Mouse (Mus musculus) cerebellum, adult 2 months (tissue): ENCODE measurements at regions not wholly inside any gene's neighbourhood (a gene's known extent, or its start where the extent isn't known, plus 50 kb on each side); places are given as distances from the start of the nearest gene placed in this dataset.

Source experiments
- CTCF ChIP-seq: fragments of 200-500 bp; IDR thresholded peaks from 2 replicates; pipeline ENCODE4 v1.5.1; 2011; ENCODE audit warnings: low read depth, mild to moderate bottlenecking, control low read depth, low read length, moderate library complexity, borderline replicate concordance; ENCODE audit not compliant: insufficient read depth
- POLR2A ChIP-seq: fragments of 200-500 bp; IDR thresholded peaks from 2 replicates; pipeline ENCODE4 v1.6.1; 2011; ENCODE audit warnings: low read length, control low read depth, borderline replicate concordance; ENCODE audit not compliant: insufficient read depth

DNA sequence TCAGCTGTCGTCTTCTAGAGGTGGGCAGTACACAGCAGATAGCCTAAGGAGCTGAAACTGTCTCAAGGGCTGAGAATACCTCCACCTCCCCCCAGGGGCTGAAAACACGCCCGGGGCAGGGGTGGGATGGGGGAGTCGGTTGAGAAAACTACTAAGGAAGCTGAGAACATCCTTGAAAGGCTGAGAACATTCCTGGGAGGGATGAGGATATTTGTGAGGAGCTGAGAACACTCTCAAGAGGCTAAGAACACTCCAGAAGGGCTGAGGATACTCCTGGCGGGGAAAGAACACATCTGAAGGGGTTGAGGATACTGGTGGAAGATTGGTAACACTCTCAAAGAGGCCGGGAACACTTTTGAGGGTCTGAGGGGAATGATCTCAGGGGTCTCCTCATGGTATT, 81.3 kb upstream of the Gm9887 start:
- no peak for TF ChIP-seq POLR2A
- TF ChIP-seq CTCF: no peak
